ENCODE assay signal across 24 mouse cellular contexts in genomic region chr15:10831106-10831505, GRCm38 (mm10).
A peak's percentile ranks its signal among the peaks of the same experiment; 100 is the strongest.
DNase-seq lines count a peak whose midpoint lies in the region; ATAC-seq lines count a peak whose summit lies in the region.
"Had no signal": no experiment of that assay in that cellular context is flagged by ENCODE, and none has a peak within 500 bp of the region (broad histone marks: within the 10 kb centered on the region; RNA-seq: fewer than 3 reads in every experiment).

No protein-coding gene starts in this region.

- H3K27ac ChIP-seq in heart, embryonic 14.5 days (replicated peaks in 1 of 2; ENCODE audit: control insufficient read depth in 1 of 2, insufficient read depth in 1 of 2, low read depth in 2 of 2, low read length in 2 of 2), result 0 out of 4 replicates have a peak overlapping the region, but pooled peaks have one; percentile 21 to 25
- no peak overlapping the region for H3K27ac ChIP-seq in intestine, embryonic 16.5 days (ENCODE audit: low read length)
- H3K27ac ChIP-seq in stomach, embryonic 16.5 days (ENCODE audit: low read length), result no peak overlapping the region
- H3K27ac ChIP-seq: forebrain, embryonic 13.5 days; heart, embryonic 15.5 days; hindbrain, embryonic 14.5 days; kidney, embryonic 15.5 days; liver, embryonic 15.5 days; neural tube, embryonic 15.5 days had no signal

- no peak for ATAC-seq in heart, embryonic 14.5 days (ENCODE audit: insufficient number of reproducible peaks, insufficient read depth, low FRiP score, low read depth)
- ATAC-seq in intestine, embryonic 16.5 days, result peak; percentile 59; the same call in 1 of the 2 replicates
- peak; percentile 65; the same call in 1 of the 2 replicates for ATAC-seq in stomach, embryonic 16.5 days (ENCODE audit: insufficient read depth, low FRiP score)
- ATAC-seq in granulocyte monocyte progenitor cell, adult 5-6 weeks (replicated peaks; ENCODE audit: poor library complexity, severe bottlenecking), result no peak
- ATAC-seq: activated CD4-positive, CD25-positive, alpha-beta regulatory T cell, adult 4 months; forebrain, embryonic 13.5 days; inflammation-experienced regulatory T-cells, adult 6 months had no signal

- no peak overlapping the region for H3K4me2 ChIP-seq in heart, embryonic 14.5 days (ENCODE audit: low read length)
- no peak overlapping the region for H3K4me2 ChIP-seq in intestine, embryonic 16.5 days (ENCODE audit: low read depth, low read length)
- no peak overlapping the region for H3K4me2 ChIP-seq in stomach, embryonic 16.5 days (ENCODE audit: low read depth, low read length)
- H3K4me2 ChIP-seq: forebrain, embryonic 13.5 days; heart, embryonic 15.5 days; hindbrain, embryonic 14.5 days; kidney, embryonic 15.5 days; liver, embryonic 15.5 days; midbrain, embryonic 11.5 days; neural tube, embryonic 15.5 days had no signal

- 59% methylated on average over 5 of the region's 5 CpGs for WGBS in heart, embryonic 14.5 days
- WGBS in intestine, embryonic 16.5 days, result 21% methylated on average over 5 of the region's 5 CpGs
- WGBS in stomach, embryonic 16.5 days, result 22% methylated on average over 5 of the region's 5 CpGs

- H3K9ac ChIP-seq in heart, embryonic 14.5 days (ENCODE audit: low read length), result no peak overlapping the region
- no peak overlapping the region for H3K9ac ChIP-seq in intestine, embryonic 16.5 days (ENCODE audit: low read depth, low read length)
- no peak overlapping the region for H3K9ac ChIP-seq in stomach, embryonic 16.5 days (ENCODE audit: low read length)
- H3K9ac ChIP-seq: forebrain, embryonic 13.5 days; heart, embryonic 15.5 days; hindbrain, embryonic 14.5 days; kidney, embryonic 15.5 days; liver, embryonic 15.5 days; neural tube, embryonic 15.5 days had no signal

- peaks cover 4% of the 10 kb centered on the region; the same call in 1 of the 2 replicates for H3K9me3 ChIP-seq in heart, embryonic 14.5 days (ENCODE audit: control insufficient read depth, low read length)
- no peaks in the 10 kb centered on the region for H3K9me3 ChIP-seq in intestine, embryonic 16.5 days (ENCODE audit: control insufficient read depth, low read length)
- H3K9me3 ChIP-seq in stomach, embryonic 16.5 days (replicated peaks; ENCODE audit: control insufficient read depth, low read length), result no peaks in the 10 kb centered on the region
- H3K9me3 ChIP-seq: forebrain, embryonic 13.5 days; heart, embryonic 15.5 days; kidney, embryonic 15.5 days; liver, embryonic 15.5 days; neural tube, embryonic 15.5 days had no signal

- H3K36me3 ChIP-seq in heart, embryonic 14.5 days (ENCODE audit: control insufficient read depth, insufficient read depth, low read length), result no peaks in the 10 kb centered on the region
- H3K36me3 ChIP-seq in intestine, embryonic 16.5 days (ENCODE audit: control insufficient read depth, insufficient read depth, low read length), result no peaks in the 10 kb centered on the region
- H3K36me3 ChIP-seq in stomach, embryonic 16.5 days (ENCODE audit: control insufficient read depth, insufficient read depth, low read length), result no peaks in the 10 kb centered on the region
- H3K36me3 ChIP-seq: heart, embryonic 15.5 days; kidney, embryonic 15.5 days; liver, embryonic 15.5 days; neural tube, embryonic 15.5 days had no signal

- H3K4me1 ChIP-seq in heart, embryonic 14.5 days (ENCODE audit: control insufficient read depth in 2 of 2, insufficient read depth in 2 of 2, low read length in 2 of 2), result peaks cover 0 to 2% of the 10 kb centered on the region in 2 experiments; a peak in 1 of 4 replicates
- peaks cover 8% of the 10 kb centered on the region for H3K4me1 ChIP-seq in intestine, embryonic 16.5 days (ENCODE audit: control insufficient read depth, insufficient read depth, low read length)
- peaks cover 7% of the 10 kb centered on the region; the same call in 1 of the 2 replicates for H3K4me1 ChIP-seq in stomach, embryonic 16.5 days (ENCODE audit: control insufficient read depth, insufficient read depth, low read length)
- H3K4me1 ChIP-seq: forebrain, embryonic 13.5 days; liver, embryonic 15.5 days; neural tube, embryonic 15.5 days had no signal

- no peaks in the 10 kb centered on the region for H3K27me3 ChIP-seq in heart, embryonic 14.5 days (ENCODE audit: control insufficient read depth, insufficient read depth, low read length)
- no peaks in the 10 kb centered on the region for H3K27me3 ChIP-seq in intestine, embryonic 16.5 days (replicated peaks; ENCODE audit: control insufficient read depth, insufficient read depth, low read length)
- no peaks in the 10 kb centered on the region for H3K27me3 ChIP-seq in stomach, embryonic 16.5 days (ENCODE audit: control insufficient read depth, insufficient read depth, low read length)
- H3K27me3 ChIP-seq: forebrain, embryonic 13.5 days; heart, embryonic 15.5 days; kidney, embryonic 15.5 days; liver, embryonic 15.5 days; neural tube, embryonic 15.5 days had no signal

- H3K4me3 ChIP-seq in heart, embryonic 14.5 days (ENCODE audit: control insufficient read depth in 1 of 2, insufficient read depth in 1 of 2, low read depth in 1 of 2, low read length in 2 of 2), result no peak overlapping the region
- no peak overlapping the region for H3K4me3 ChIP-seq in intestine, embryonic 16.5 days (ENCODE audit: low read length)
- H3K4me3 ChIP-seq in stomach, embryonic 16.5 days (replicated peaks; ENCODE audit: low read length), result no peak overlapping the region
- H3K4me3 ChIP-seq: forebrain, embryonic 13.5 days; heart, embryonic 15.5 days; kidney, embryonic 15.5 days; liver, embryonic 15.5 days; neural tube, embryonic 15.5 days had no signal

- intact Hi-C loops in heart, postnatal 36 days (cut with DNase I), result no loop called here
- intact Hi-C loops in left cerebral cortex, postnatal 25 days (cut with DNase I), result no loop called here

- no peak for DNase-seq in heart, postnatal 36 days
- peak; percentile 9 for DNase-seq in NIH3T3 (ENCODE audit: low read depth)
- DNase-seq in left cerebral cortex, postnatal 25 days (ENCODE audit: low spot score in 2 of 2), result no peak
- DNase-seq: adrenal gland, adult 8-10 months; cerebellum, adult 18-20 months; cerebellum, postnatal 14 days; heart, postnatal 4 days; liver; lung, postnatal 10 days; right cerebral cortex, adult 18-20 months; right cerebral cortex, postnatal 4 days had no signal

Comparison
In these comparisons a context has a peak if more than half of its experiments do, and no peak if none do; other contexts are left out.
1. ATAC-seq: peak in intestine, embryonic 16.5 days (single experiment) and stomach, embryonic 16.5 days (single experiment); none in heart, embryonic 14.5 days (single experiment) and granulocyte monocyte progenitor cell, adult 5-6 weeks (single experiment).
2. H3K27ac ChIP-seq: peak in heart, embryonic 14.5 days (2 of 2); none in intestine, embryonic 16.5 days (single experiment) and stomach, embryonic 16.5 days (single experiment).